Mouse (Mus musculus) thymus, adult 2 months (tissue): ENCODE results near the gene Tubb4b. TPM values are rescaled to one million over a fixed set of nuclear protein-coding genes. Genes with fewer than 3 reads are reported as not detected.

Experiments used
- DNase-seq: peaks from one replicate; pipeline ENCODE4 v3.0.0; 2021
- H3K27ac ChIP-seq: fragments of 200-500 bp; 2 replicates; pipeline ENCODE4 v1.5.1; 2012; ENCODE audit warnings: low read length, control low read depth; ENCODE audit not compliant: control insufficient read depth, insufficient read depth
- H3K27me3 ChIP-seq: fragments of 200-500 bp; 2 replicates; pipeline ENCODE4 v1.6.1; 2012; ENCODE audit warnings: mild to moderate bottlenecking, low read length, moderate library complexity, mixed read lengths; ENCODE audit not compliant: control insufficient read depth, insufficient read depth
- H3K36me3 ChIP-seq: fragments of 200-500 bp; 2 replicates; pipeline ENCODE4 v1.6.1; 2012; ENCODE audit warnings: mild to moderate bottlenecking, low read length, moderate library complexity; ENCODE audit not compliant: control insufficient read depth, insufficient read depth
- H3K4me1 ChIP-seq: fragments of 200-500 bp; replicated peaks from 2 replicates; pipeline ENCODE4 v1.6.1; 2012; ENCODE audit warnings: low read length; ENCODE audit not compliant: control insufficient read depth, insufficient read depth
- H3K4me3 ChIP-seq: fragments of 200-500 bp; 2 replicates; pipeline ENCODE4 v1.5.1; 2012; ENCODE audit warnings: mild to moderate bottlenecking, low read length, control low read depth, moderate library complexity; ENCODE audit not compliant: control insufficient read depth, insufficient read depth
- CTCF ChIP-seq: fragments of 200-500 bp; IDR thresholded peaks from 2 replicates; pipeline ENCODE4 v1.5.1; 2012; ENCODE audit warnings: mild to moderate bottlenecking, control low read depth, low read length, moderate library complexity, borderline replicate concordance; ENCODE audit not compliant: control insufficient read depth, poor library complexity, insufficient read depth; ENCODE audit errors: extremely low read depth
- POLR2A ChIP-seq: fragments of 200-500 bp; IDR thresholded peaks from 2 replicates; pipeline ENCODE4 v1.6.1; 2012; ENCODE audit warnings: mild to moderate bottlenecking, low read length, control low read depth, moderate library complexity; ENCODE audit not compliant: control insufficient read depth, poor library complexity, insufficient read depth; ENCODE audit errors: extremely low read depth
- WGBS: fragments of 180-500 bp; shearing (Covaris S2); methylation state at CpG from one replicate; pipeline ENCODE4 v1.1.7; 2018; 5-methylcytosine and 5-hydroxymethylcytosine counted together
- polyA plus RNA-seq: library from polyadenylated mRNA; depleted of rRNA; stranded (reverse); fragments of >200 nt; gene quantifications from 2 replicates; pipeline ENCODE4 v1.2.3, GENCODE M21; 2012

Gene Tubb4b
- polyA plus RNA-seq, 1 experiment = 613 TPM

GRCm38 (mm10) chr2:25234050-25234449, 9.5 kb upstream of the Tubb4b start, which contains the start of gene Slc34a3:
Gene Slc34a3 (minus strand): TSS chr2:25234364.
- Histone ChIP-seq H3K4me3 (no peak within 1 kb of the TSS), H3K27ac (no peak within 1 kb of the TSS), H3K4me1 (peaks cover 1% of the 10 kb centered on the region; the same call in 1 of the 2 replicates), H3K27me3 (no peaks in the 10 kb centered on the region; the same call in 1 of the 2 replicates), H3K36me3 (no peaks in the 10 kb centered on the region)
- 53% methylated on average over 3 of the region's 3 CpGs for WGBS
- DNase-seq = no peak
- no peak for TF ChIP-seq CTCF
- TF ChIP-seq POLR2A = no peak

GRCm38 (mm10) chr2:25233421-25233820, 8.9 kb upstream of the Tubb4b start:
- peaks cover 5% of the 10 kb centered on the region for H3K4me1 ChIP-seq
- WGBS = 16% methylated on average over 4 of the region's 4 CpGs
- no peak for TF ChIP-seq POLR2A
- TF ChIP-seq CTCF = no peak
- no peak for DNase-seq
- H3K4me3 ChIP-seq = no peak overlapping the region
- H3K27ac ChIP-seq = no peak overlapping the region
- H3K36me3 ChIP-seq = no peaks in the 10 kb centered on the region
- H3K27me3 ChIP-seq = no peaks in the 10 kb centered on the region; the same call in 1 of the 2 replicates

GRCm38 (mm10) chr2:25231038-25231437, 6.5 kb upstream of the Tubb4b start:
- no peaks in the 10 kb centered on the region; the same call in 1 of the 2 replicates for H3K27me3 ChIP-seq
- no peak overlapping the region for H3K27ac ChIP-seq
- no peaks in the 10 kb centered on the region for H3K36me3 ChIP-seq
- peaks cover 5% of the 10 kb centered on the region for H3K4me1 ChIP-seq
- TF ChIP-seq POLR2A = no peak
- TF ChIP-seq CTCF = no peak
- DNase-seq = no peak
- 94% methylated on average over 12 of the region's 12 CpGs for WGBS
- H3K4me3 ChIP-seq = no peak overlapping the region

DNA sequence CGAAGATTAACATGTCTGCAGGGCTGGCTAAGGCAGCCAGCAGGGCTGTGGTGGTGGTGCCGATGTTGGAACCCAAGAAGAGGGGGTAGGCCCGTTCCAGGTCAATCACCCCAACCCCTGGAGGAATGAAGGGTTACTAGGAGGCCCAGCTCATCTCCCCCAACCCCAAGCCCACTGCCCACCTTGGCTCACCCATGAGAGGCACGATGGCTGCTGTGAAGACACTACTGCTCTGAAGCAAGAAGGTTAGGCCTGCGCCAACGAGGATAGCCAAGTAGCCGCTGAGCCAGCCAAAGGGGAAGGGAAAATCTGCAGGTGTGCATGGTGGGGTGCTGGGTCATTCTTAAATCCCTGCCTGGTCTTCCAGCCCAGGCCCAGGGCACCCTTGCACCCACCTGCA, 6.1 kb upstream of the Tubb4b start:
- no peaks in the 10 kb centered on the region for H3K36me3 ChIP-seq
- no peak for DNase-seq
- H3K4me3 ChIP-seq = no peak overlapping the region
- H3K27ac ChIP-seq = no peak overlapping the region
- no peaks in the 10 kb centered on the region; the same call in 1 of the 2 replicates for H3K27me3 ChIP-seq
- TF ChIP-seq POLR2A = no peak
- no peak for TF ChIP-seq CTCF
- peaks cover 5% of the 10 kb centered on the region for H3K4me1 ChIP-seq
- WGBS = 94% methylated on average over 7 of the region's 7 CpGs

DNA sequence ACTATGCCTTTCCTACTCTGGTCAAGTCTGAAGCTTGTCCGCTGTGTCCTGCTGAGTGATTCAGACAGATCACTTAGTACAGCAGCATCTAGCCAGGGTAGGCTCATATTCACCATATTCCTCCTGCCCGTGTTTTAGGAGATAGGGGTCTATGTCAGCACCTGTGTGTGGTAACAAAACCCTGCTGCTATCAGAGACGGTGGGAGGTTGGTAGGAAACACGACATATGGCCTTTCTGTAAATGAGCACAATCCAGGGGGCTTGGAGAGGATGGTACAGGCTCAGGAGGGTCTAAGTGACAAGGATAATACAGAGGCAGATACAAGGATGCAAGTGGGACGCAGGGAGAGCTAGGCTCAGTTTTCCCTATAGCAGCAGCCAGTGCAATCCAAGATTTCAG, 5.1 kb upstream of the Tubb4b start:
- no peak overlapping the region for H3K4me3 ChIP-seq
- H3K4me1 ChIP-seq = peaks cover 5% of the 10 kb centered on the region
- H3K27ac ChIP-seq = no peak overlapping the region
- H3K27me3 ChIP-seq = no peaks in the 10 kb centered on the region; the same call in 1 of the 2 replicates
- no peak for TF ChIP-seq CTCF
- no peak for TF ChIP-seq POLR2A
- no peak for DNase-seq
- WGBS = 95% methylated on average over 5 of the region's 5 CpGs
- no peaks in the 10 kb centered on the region for H3K36me3 ChIP-seq

GRCm38 (mm10) chr2:25228995-25229530, 4.6 kb upstream of the Tubb4b start:
- Histone ChIP-seq H3K27me3 (no peaks in the 10 kb centered on the region; the same call in 1 of the 2 replicates), H3K4me3 (no peak overlapping the region), H3K36me3 (no peaks in the 10 kb centered on the region), H3K4me1 (peaks cover 5% of the 10 kb centered on the region), H3K27ac (no peak overlapping the region)
- WGBS = 88% methylated on average over 6 of the region's 6 CpGs
- TF ChIP-seq POLR2A = no peak
- no peak for DNase-seq
